Mouse (Mus musculus): ENCODE results near the gene Plcb4. TPM values are rescaled to one million over a fixed set of nuclear protein-coding genes. Genes with fewer than 3 reads are reported as not detected.

The Plcb4 gene
- polyA plus RNA-seq, 1 experiment from 2014 or later, result 44.9 TPM

GRCm38 (mm10) chr2:135641002-135641401 is 17.8 kb upstream of the Plcb4 start:
- Histone ChIP-seq H3K4me2 (ENCODE audit: low read length) (no peak overlapping the region), H3K36me3 (ENCODE audit: control insufficient read depth, insufficient read depth, low read length) (no peaks in the 10 kb centered on the region), H3K4me1 (ENCODE audit: control insufficient read depth in 2 of 2, insufficient read depth in 2 of 2, low read length in 2 of 2) (no peaks in the 10 kb centered on the region), H3K27ac (replicated peaks in 1 of 2; ENCODE audit: control insufficient read depth in 1 of 2, insufficient read depth in 1 of 2, low read depth in 2 of 2, low read length in 2 of 2) (no peak overlapping the region), H3K27me3 (ENCODE audit: control insufficient read depth, insufficient read depth, low read length) (no peaks in the 10 kb centered on the region), H3K9me3 (ENCODE audit: control insufficient read depth, low read length) (0 out of 2 replicates have a peak, but pooled peaks cover 3% of the 10 kb centered on the region), H3K9ac (ENCODE audit: low read length) (no peak overlapping the region), H3K4me3 (ENCODE audit: control insufficient read depth in 1 of 2, insufficient read depth in 1 of 2, low read depth in 1 of 2, low read length in 2 of 2) (no peak overlapping the region)
- no peak for ATAC-seq (ENCODE audit: insufficient number of reproducible peaks, insufficient read depth, low FRiP score, low read depth)
- WGBS, result 76% methylated on average over 1 of the region's 1 CpGs

GRCm38 (mm10) chr2:135641636-135642035 is 17.2 kb upstream of the Plcb4 start:
- H3K4me3 ChIP-seq (ENCODE audit: control insufficient read depth in 1 of 2, insufficient read depth in 1 of 2, low read depth in 1 of 2, low read length in 2 of 2), result no peak overlapping the region
- H3K36me3 ChIP-seq (ENCODE audit: control insufficient read depth, insufficient read depth, low read length), result no peaks in the 10 kb centered on the region
- H3K9me3 ChIP-seq (ENCODE audit: control insufficient read depth, low read length), result 0 out of 2 replicates have a peak, but pooled peaks cover 3% of the 10 kb centered on the region
- H3K4me1 ChIP-seq (ENCODE audit: control insufficient read depth in 2 of 2, insufficient read depth in 2 of 2, low read length in 2 of 2), result no peaks in the 10 kb centered on the region
- H3K27ac ChIP-seq (replicated peaks in 1 of 2; ENCODE audit: control insufficient read depth in 1 of 2, insufficient read depth in 1 of 2, low read depth in 2 of 2, low read length in 2 of 2), result no peak overlapping the region
- no peak overlapping the region for H3K4me2 ChIP-seq (ENCODE audit: low read length)
- no peak for ATAC-seq (ENCODE audit: insufficient number of reproducible peaks, insufficient read depth, low FRiP score, low read depth)
- H3K9ac ChIP-seq (ENCODE audit: low read length), result no peak overlapping the region
- H3K27me3 ChIP-seq (ENCODE audit: control insufficient read depth, insufficient read depth, low read length), result no peaks in the 10 kb centered on the region
- WGBS, result 94% methylated on average over 2 of the region's 2 CpGs

GRCm38 (mm10) chr2:135646226-135646625 is 12.6 kb upstream of the Plcb4 start:
- 78% methylated on average over 3 of the region's 3 CpGs for WGBS
- no peaks in the 10 kb centered on the region for H3K27me3 ChIP-seq (ENCODE audit: control insufficient read depth, insufficient read depth, low read length)

GRCm38 (mm10) chr2:135646654-135647053 is 12.2 kb upstream of the Plcb4 start:
- Histone ChIP-seq H3K4me2 (ENCODE audit: low read length) (no peak overlapping the region), H3K9ac (ENCODE audit: low read length) (no peak overlapping the region), H3K9me3 (ENCODE audit: control insufficient read depth, low read length) (0 out of 2 replicates have a peak, but pooled peaks cover 3% of the 10 kb centered on the region), H3K27ac (replicated peaks in 1 of 2; ENCODE audit: control insufficient read depth in 1 of 2, insufficient read depth in 1 of 2, low read depth in 2 of 2, low read length in 2 of 2) (no peak overlapping the region), H3K27me3 (ENCODE audit: control insufficient read depth, insufficient read depth, low read length) (no peaks in the 10 kb centered on the region), H3K4me3 (ENCODE audit: control insufficient read depth in 1 of 2, insufficient read depth in 1 of 2, low read depth in 1 of 2, low read length in 2 of 2) (no peak overlapping the region), H3K36me3 (ENCODE audit: control insufficient read depth, insufficient read depth, low read length) (no peaks in the 10 kb centered on the region), H3K4me1 (ENCODE audit: control insufficient read depth in 2 of 2, insufficient read depth in 2 of 2, low read length in 2 of 2) (no peaks in the 10 kb centered on the region)
- WGBS, result 80% methylated on average over 6 of the region's 6 CpGs
- no peak for ATAC-seq (ENCODE audit: insufficient number of reproducible peaks, insufficient read depth, low FRiP score, low read depth)

More at GRCm38 (mm10) chr2:135646226-135646625, 12.6 kb upstream of the Plcb4 start:
- no peak overlapping the region for H3K9ac ChIP-seq (ENCODE audit: low read length)
- no peaks in the 10 kb centered on the region for H3K36me3 ChIP-seq (ENCODE audit: control insufficient read depth, insufficient read depth, low read length)
- H3K4me3 ChIP-seq (ENCODE audit: control insufficient read depth in 1 of 2, insufficient read depth in 1 of 2, low read depth in 1 of 2, low read length in 2 of 2), result no peak overlapping the region
- H3K9me3 ChIP-seq (ENCODE audit: control insufficient read depth, low read length), result 0 out of 2 replicates have a peak, but pooled peaks cover 3% of the 10 kb centered on the region
- no peaks in the 10 kb centered on the region for H3K4me1 ChIP-seq (ENCODE audit: control insufficient read depth in 2 of 2, insufficient read depth in 2 of 2, low read length in 2 of 2)
- no peak overlapping the region for H3K27ac ChIP-seq (replicated peaks in 1 of 2; ENCODE audit: control insufficient read depth in 1 of 2, insufficient read depth in 1 of 2, low read depth in 2 of 2, low read length in 2 of 2)
- no peak for ATAC-seq (ENCODE audit: insufficient number of reproducible peaks, insufficient read depth, low FRiP score, low read depth)
- no peak overlapping the region for H3K4me2 ChIP-seq (ENCODE audit: low read length)

GRCm38 (mm10) chr2:135647985-135648384 is 10.8 kb upstream of the Plcb4 start:
- Histone ChIP-seq H3K27ac (replicated peaks in 1 of 2; ENCODE audit: control insufficient read depth in 1 of 2, insufficient read depth in 1 of 2, low read depth in 2 of 2, low read length in 2 of 2) (no peak overlapping the region), H3K9ac (ENCODE audit: low read length) (no peak overlapping the region), H3K9me3 (ENCODE audit: control insufficient read depth, low read length) (no peaks in the 10 kb centered on the region), H3K4me1 (ENCODE audit: control insufficient read depth in 2 of 2, insufficient read depth in 2 of 2, low read length in 2 of 2) (no peaks in the 10 kb centered on the region), H3K27me3 (ENCODE audit: control insufficient read depth, insufficient read depth, low read length) (no peaks in the 10 kb centered on the region), H3K4me3 (ENCODE audit: control insufficient read depth in 1 of 2, insufficient read depth in 1 of 2, low read depth in 1 of 2, low read length in 2 of 2) (no peak overlapping the region), H3K36me3 (ENCODE audit: control insufficient read depth, insufficient read depth, low read length) (no peaks in the 10 kb centered on the region), H3K4me2 (ENCODE audit: low read length) (no peak overlapping the region)
- no peak for ATAC-seq (ENCODE audit: insufficient number of reproducible peaks, insufficient read depth, low FRiP score, low read depth)
- 60% methylated on average over 4 of the region's 4 CpGs for WGBS

GRCm38 (mm10) chr2:135650885-135651284 is 7.9 kb upstream of the Plcb4 start:
- Histone ChIP-seq H3K4me2 (ENCODE audit: low read length) (no peak overlapping the region), H3K9me3 (ENCODE audit: control insufficient read depth, low read length) (no peaks in the 10 kb centered on the region), H3K4me3 (ENCODE audit: control insufficient read depth in 1 of 2, insufficient read depth in 1 of 2, low read depth in 1 of 2, low read length in 2 of 2) (no peak overlapping the region), H3K36me3 (ENCODE audit: control insufficient read depth, insufficient read depth, low read length) (no peaks in the 10 kb centered on the region), H3K27ac (replicated peaks in 1 of 2; ENCODE audit: control insufficient read depth in 1 of 2, insufficient read depth in 1 of 2, low read depth in 2 of 2, low read length in 2 of 2) (no peak overlapping the region), H3K9ac (ENCODE audit: low read length) (no peak overlapping the region), H3K4me1 (ENCODE audit: control insufficient read depth in 2 of 2, insufficient read depth in 2 of 2, low read length in 2 of 2) (no peaks in the 10 kb centered on the region), H3K27me3 (ENCODE audit: control insufficient read depth, insufficient read depth, low read length) (no peaks in the 10 kb centered on the region)
- no peak for ATAC-seq (ENCODE audit: insufficient number of reproducible peaks, insufficient read depth, low FRiP score, low read depth)
- 75% methylated on average over 3 of the region's 3 CpGs for WGBS

- 89% methylated on average over 6 of the region's 6 CpGs for WGBS
- H3K4me1 ChIP-seq (ENCODE audit: control insufficient read depth in 2 of 2, insufficient read depth in 2 of 2, low read length in 2 of 2), result no peaks in the 10 kb centered on the region
- H3K9ac ChIP-seq (ENCODE audit: low read length), result no peak overlapping the region
- no peaks in the 10 kb centered on the region for H3K36me3 ChIP-seq (ENCODE audit: control insufficient read depth, insufficient read depth, low read length)
- no peak overlapping the region for H3K4me2 ChIP-seq (ENCODE audit: low read length)
- no peak overlapping the region for H3K27ac ChIP-seq (replicated peaks in 1 of 2; ENCODE audit: control insufficient read depth in 1 of 2, insufficient read depth in 1 of 2, low read depth in 2 of 2, low read length in 2 of 2)
- no peaks in the 10 kb centered on the region for H3K27me3 ChIP-seq (ENCODE audit: control insufficient read depth, insufficient read depth, low read length)
- no peaks in the 10 kb centered on the region for H3K9me3 ChIP-seq (ENCODE audit: control insufficient read depth, low read length)
- no peak overlapping the region for H3K4me3 ChIP-seq (ENCODE audit: control insufficient read depth in 1 of 2, insufficient read depth in 1 of 2, low read depth in 1 of 2, low read length in 2 of 2)
- ATAC-seq (ENCODE audit: insufficient number of reproducible peaks, insufficient read depth, low FRiP score, low read depth), result no peak
These were observed 6.8 kb upstream of the Plcb4 start for GRCm38 (mm10) chr2:135652040-135652439.

GRCm38 (mm10) chr2:135652451-135652850 is 6.4 kb upstream of the Plcb4 start:
- 93% methylated on average over 4 of the region's 4 CpGs for WGBS
- H3K4me1 ChIP-seq (ENCODE audit: control insufficient read depth in 2 of 2, insufficient read depth in 2 of 2, low read length in 2 of 2), result no peaks in the 10 kb centered on the region
- no peak for ATAC-seq (ENCODE audit: insufficient number of reproducible peaks, insufficient read depth, low FRiP score, low read depth)

More at GRCm38 (mm10) chr2:135652451-135652850, 6.4 kb upstream of the Plcb4 start:
- no peak overlapping the region for H3K4me3 ChIP-seq (ENCODE audit: control insufficient read depth in 1 of 2, insufficient read depth in 1 of 2, low read depth in 1 of 2, low read length in 2 of 2)
- H3K27ac ChIP-seq (replicated peaks in 1 of 2; ENCODE audit: control insufficient read depth in 1 of 2, insufficient read depth in 1 of 2, low read depth in 2 of 2, low read length in 2 of 2), result no peak overlapping the region
- no peak overlapping the region for H3K9ac ChIP-seq (ENCODE audit: low read length)
- no peaks in the 10 kb centered on the region for H3K36me3 ChIP-seq (ENCODE audit: control insufficient read depth, insufficient read depth, low read length)
- H3K9me3 ChIP-seq (ENCODE audit: control insufficient read depth, low read length), result no peaks in the 10 kb centered on the region
- H3K27me3 ChIP-seq (ENCODE audit: control insufficient read depth, insufficient read depth, low read length), result no peaks in the 10 kb centered on the region
- no peak overlapping the region for H3K4me2 ChIP-seq (ENCODE audit: low read length)

Measured in heart, embryonic 14.5 days (tissue).